Mouse (Mus musculus): ENCODE measurements at regions not wholly inside any gene's neighbourhood (a gene's known extent, or its start where the extent isn't known, plus 50 kb on each side); places are given as distances from the start of the nearest gene placed in this dataset.

GRCm38 (mm10) chr16:53073856-53074568 is 620.1 kb upstream of the Alcam start:
- ATAC-seq (ENCODE audit: low FRiP score, low TSS enrichment) (no peak), DNase-seq (ENCODE audit: low spot score) (no peak)
- Histone ChIP-seq H3K4me2 (replicated peaks; ENCODE audit: low read depth) (no peak overlapping the region), H3K36me3 (ENCODE audit: control insufficient read depth, insufficient read depth, low read length) (no peaks in the 10 kb centered on the region), H3K9ac (ENCODE audit: low read length) (no peak overlapping the region), H3K27ac (replicated peaks) (no peak overlapping the region), H3K27me3 (ENCODE audit: control insufficient read depth, insufficient read depth, low read length) (no peaks in the 10 kb centered on the region), H3K4me3 (ENCODE audit: low read depth, low read length) (no peak overlapping the region), H3K4me1 (replicated peaks; ENCODE audit: control insufficient read depth, insufficient read depth) (no peaks in the 10 kb centered on the region), H3K9me3 (ENCODE audit: control insufficient read depth, low read length) (no peaks in the 10 kb centered on the region)
- 75% methylated on average over 6 of the region's 6 CpGs for WGBS
- TF ChIP-seq EP300 (optimal IDR thresholded peaks at IDR 0.05) (no peak), CTCF (IDR thresholded peaks at IDR 0.05; ENCODE audit: low read depth) (no peak)

- Histone ChIP-seq H3K9me3 (ENCODE audit: control insufficient read depth, low read length) (no peaks in the 10 kb centered on the region), H3K4me3 (ENCODE audit: low read depth, low read length) (no peak overlapping the region), H3K36me3 (ENCODE audit: control insufficient read depth, insufficient read depth, low read length) (no peaks in the 10 kb centered on the region), H3K9ac (ENCODE audit: low read length) (no peak overlapping the region), H3K27ac (replicated peaks) (no peak overlapping the region), H3K27me3 (ENCODE audit: control insufficient read depth, insufficient read depth, low read length) (no peaks in the 10 kb centered on the region), H3K4me2 (replicated peaks; ENCODE audit: low read depth) (no peak overlapping the region), H3K4me1 (replicated peaks; ENCODE audit: control insufficient read depth, insufficient read depth) (no peaks in the 10 kb centered on the region)
- ATAC-seq (ENCODE audit: low FRiP score, low TSS enrichment) (no peak), DNase-seq (ENCODE audit: low spot score) (no peak)
- TF ChIP-seq CTCF (IDR thresholded peaks at IDR 0.05; ENCODE audit: low read depth) (no peak), EP300 (optimal IDR thresholded peaks at IDR 0.05) (no peak)
- 84% methylated on average over 9 of the region's 9 CpGs for WGBS
Observed at GRCm38 (mm10) chr16:53071887-53072682, 618.2 kb upstream of the Alcam start.

GRCm38 (mm10) chr16:53064151-53064550 is 610.3 kb upstream of the Alcam start:
- no peak for ATAC-seq (ENCODE audit: low FRiP score, low TSS enrichment)
- no peaks in the 10 kb centered on the region for H3K36me3 ChIP-seq (ENCODE audit: control insufficient read depth, insufficient read depth, low read length)
- H3K27me3 ChIP-seq (ENCODE audit: control insufficient read depth, insufficient read depth, low read length) = no peaks in the 10 kb centered on the region
- H3K9me3 ChIP-seq (ENCODE audit: control insufficient read depth, low read length) = no peaks in the 10 kb centered on the region
- no peak for DNase-seq (ENCODE audit: low spot score)
- H3K4me3 ChIP-seq (ENCODE audit: low read depth, low read length) = no peak overlapping the region
- H3K9ac ChIP-seq (ENCODE audit: low read length) = no peak overlapping the region
- H3K4me1 ChIP-seq (replicated peaks; ENCODE audit: control insufficient read depth, insufficient read depth) = no peaks in the 10 kb centered on the region
- no peak for TF ChIP-seq EP300 (optimal IDR thresholded peaks at IDR 0.05)
- no peak for TF ChIP-seq CTCF (IDR thresholded peaks at IDR 0.05; ENCODE audit: low read depth)
- no peak overlapping the region for H3K4me2 ChIP-seq (replicated peaks; ENCODE audit: low read depth)
- no peak overlapping the region for H3K27ac ChIP-seq (replicated peaks)
- WGBS = 76% methylated on average over 3 of the region's 3 CpGs

- Histone ChIP-seq H3K36me3 (ENCODE audit: control insufficient read depth, insufficient read depth, low read length) (no peaks in the 10 kb centered on the region), H3K9ac (ENCODE audit: low read length) (no peak overlapping the region), H3K4me1 (replicated peaks; ENCODE audit: control insufficient read depth, insufficient read depth) (no peaks in the 10 kb centered on the region), H3K4me2 (replicated peaks; ENCODE audit: low read depth) (no peak overlapping the region), H3K9me3 (ENCODE audit: control insufficient read depth, low read length) (no peaks in the 10 kb centered on the region), H3K27me3 (ENCODE audit: control insufficient read depth, insufficient read depth, low read length) (no peaks in the 10 kb centered on the region), H3K27ac (replicated peaks) (no peak overlapping the region), H3K4me3 (ENCODE audit: low read depth, low read length) (no peak overlapping the region)
- WGBS = 52% methylated on average over 5 of the region's 5 CpGs
- no peak for ATAC-seq (ENCODE audit: low FRiP score, low TSS enrichment)
- TF ChIP-seq CTCF (IDR thresholded peaks at IDR 0.05; ENCODE audit: low read depth) (no peak), EP300 (optimal IDR thresholded peaks at IDR 0.05) (no peak)
- DNase-seq (ENCODE audit: low spot score) = no peak
Observed at GRCm38 (mm10) chr16:53063061-53063460, 609.2 kb upstream of the Alcam start.

GRCm38 (mm10) chr16:53026056-53026455 is 572.2 kb upstream of the Alcam start:
- no peak for TF ChIP-seq CTCF (IDR thresholded peaks at IDR 0.05; ENCODE audit: low read depth)
- TF ChIP-seq EP300 (optimal IDR thresholded peaks at IDR 0.05) = no peak
- Histone ChIP-seq H3K9me3 (ENCODE audit: control insufficient read depth, low read length) (no peaks in the 10 kb centered on the region), H3K4me1 (replicated peaks; ENCODE audit: control insufficient read depth, insufficient read depth) (no peaks in the 10 kb centered on the region), H3K27ac (replicated peaks) (no peak overlapping the region), H3K27me3 (ENCODE audit: control insufficient read depth, insufficient read depth, low read length) (no peaks in the 10 kb centered on the region), H3K4me2 (replicated peaks; ENCODE audit: low read depth) (no peak overlapping the region), H3K4me3 (ENCODE audit: low read depth, low read length) (no peak overlapping the region), H3K36me3 (ENCODE audit: control insufficient read depth, insufficient read depth, low read length) (no peaks in the 10 kb centered on the region), H3K9ac (ENCODE audit: low read length) (no peak overlapping the region)
- ATAC-seq (ENCODE audit: low FRiP score, low TSS enrichment) (no peak), DNase-seq (ENCODE audit: low spot score) (no peak)
- 60% methylated on average over 1 of the region's 1 CpGs for WGBS

GRCm38 (mm10) chr16:53011847-53012246 is 558.0 kb upstream of the Alcam start:
- Histone ChIP-seq H3K36me3 (ENCODE audit: control insufficient read depth, insufficient read depth, low read length) (no peaks in the 10 kb centered on the region), H3K9ac (ENCODE audit: low read length) (no peak overlapping the region), H3K9me3 (ENCODE audit: control insufficient read depth, low read length) (no peaks in the 10 kb centered on the region), H3K27me3 (ENCODE audit: control insufficient read depth, insufficient read depth, low read length) (no peaks in the 10 kb centered on the region), H3K27ac (replicated peaks) (no peak overlapping the region), H3K4me1 (replicated peaks; ENCODE audit: control insufficient read depth, insufficient read depth) (no peaks in the 10 kb centered on the region), H3K4me2 (replicated peaks; ENCODE audit: low read depth) (no peak overlapping the region), H3K4me3 (ENCODE audit: low read depth, low read length) (no peak overlapping the region)
- 77% methylated on average over 1 of the region's 1 CpGs for WGBS
- no peak for TF ChIP-seq EP300 (optimal IDR thresholded peaks at IDR 0.05)
- TF ChIP-seq CTCF (IDR thresholded peaks at IDR 0.05; ENCODE audit: low read depth) = no peak
- no peak for ATAC-seq (ENCODE audit: low FRiP score, low TSS enrichment)
- no peak for DNase-seq (ENCODE audit: low spot score)
